Mouse (Mus musculus) left cerebral cortex, postnatal 36 days (tissue): ENCODE data around the gene Gfi1. TPM values are rescaled to one million over a fixed set of nuclear protein-coding genes. Genes with fewer than 3 reads are reported as not detected.

Experiments used
- DNase-seq, 2 experiments: peaks; one replicate each; pipeline ENCODE4 v3.0.0; 2021 to 2022; ENCODE audit warnings: low spot score in 2 of 2, mixed read lengths in 1 of 2
- intact Hi-C: fragments of 180-260 bp; cut with DNase I; formaldehyde crosslinking; loops from one replicate; pipeline ENCODE4 v1.15.1; 2025
- total RNA-seq, 2 experiments: library from RNA; stranded (reverse); gene quantifications; 2 replicates each; pipeline ENCODE4 v1.2.3; 2021

The Gfi1 gene
- not detected for total RNA-seq

GRCm38 (mm10) chr5:107725435-107726261, at the start of gene Gfi1:
TSS of gene Gfi1 (minus strand) at chr5:107726036.
- DNase-seq, result no peak
- intact Hi-C loops, result no loop called here

GRCm38 (mm10) chr5:107772049-107772448, 46.2 kb upstream of the Gfi1 start:
- intact Hi-C loops, result no loop called here
- DNase-seq, result no peak

DNA sequence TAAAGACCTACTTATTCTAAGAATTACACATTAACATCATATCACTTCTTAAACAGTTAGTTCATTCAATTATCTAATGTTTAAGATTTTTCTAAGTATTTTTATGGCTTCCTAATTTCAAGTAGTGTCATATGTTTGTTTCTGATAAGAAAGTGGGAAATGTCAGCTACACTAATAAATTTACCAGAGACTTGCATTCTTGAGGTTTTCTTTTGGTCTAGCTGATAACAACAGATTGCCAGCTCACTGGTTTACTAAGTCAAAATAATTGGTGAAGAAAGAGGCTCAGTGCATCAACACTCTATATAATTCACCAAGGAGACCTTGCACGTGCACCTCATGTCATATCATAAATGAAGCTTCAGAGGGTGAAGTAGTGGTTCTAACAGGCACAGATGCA, 42.4 kb upstream of the Gfi1 start:
- intact Hi-C loops, result no loop called here
- no peak for DNase-seq

- no peak for DNase-seq
- intact Hi-C loops, result no loop called here
Observed at GRCm38 (mm10) chr5:107765946-107766345, 40.1 kb upstream of the Gfi1 start.

DNA sequence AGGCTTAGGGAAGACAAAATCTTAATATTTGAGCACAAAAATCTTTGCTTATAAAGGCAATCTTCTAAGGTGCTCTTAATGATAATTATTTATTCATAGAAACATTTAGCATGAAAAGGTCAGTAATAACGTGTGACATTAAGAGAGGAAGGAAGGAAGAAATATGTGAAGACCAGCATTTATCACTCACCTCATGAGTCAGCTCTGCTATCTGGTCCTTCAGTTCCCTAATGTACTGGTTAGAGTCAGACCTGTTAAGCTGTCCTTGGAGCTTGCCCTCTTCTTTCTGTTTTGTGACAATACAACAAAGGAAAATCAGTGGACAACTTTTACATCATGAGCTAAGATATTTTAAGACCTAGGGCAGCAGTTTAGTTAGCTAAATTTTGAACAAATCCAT, 38.6 kb upstream of the Gfi1 start:
- no peak for DNase-seq
- intact Hi-C loops, result no loop called here

- DNase-seq, result no peak
- intact Hi-C loops, result no loop called here
Observed at GRCm38 (mm10) chr5:107763674-107764073, 37.8 kb upstream of the Gfi1 start.

GRCm38 (mm10) chr5:107759121-107759520, 33.3 kb upstream of the Gfi1 start:
- no peak for DNase-seq
- intact Hi-C loops, result no loop called here

DNA sequence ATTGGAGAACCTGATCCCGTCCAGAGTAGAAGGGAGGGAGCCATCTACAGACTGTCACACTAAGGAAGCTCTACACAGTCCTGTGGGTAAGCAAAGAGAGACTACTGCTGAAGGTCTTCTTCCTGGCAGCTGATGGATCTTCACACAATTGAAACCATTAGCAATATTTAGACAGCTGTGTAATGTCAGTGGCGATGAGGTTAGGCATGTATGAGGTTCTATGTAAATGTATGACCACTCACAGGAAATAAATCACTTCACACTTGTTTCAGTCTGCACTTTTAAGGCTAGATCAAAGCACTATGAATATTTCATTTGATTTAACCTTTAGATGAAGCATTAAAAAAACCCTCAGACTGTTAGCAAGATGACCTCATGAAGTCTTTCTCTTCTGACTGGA, 30.2 kb upstream of the Gfi1 start:
- intact Hi-C loops, result no loop called here
- no peak for DNase-seq

- intact Hi-C loops, result no loop called here
- DNase-seq, result no peak
Observed at GRCm38 (mm10) chr5:107754740-107755139, 28.9 kb upstream of the Gfi1 start.

DNA sequence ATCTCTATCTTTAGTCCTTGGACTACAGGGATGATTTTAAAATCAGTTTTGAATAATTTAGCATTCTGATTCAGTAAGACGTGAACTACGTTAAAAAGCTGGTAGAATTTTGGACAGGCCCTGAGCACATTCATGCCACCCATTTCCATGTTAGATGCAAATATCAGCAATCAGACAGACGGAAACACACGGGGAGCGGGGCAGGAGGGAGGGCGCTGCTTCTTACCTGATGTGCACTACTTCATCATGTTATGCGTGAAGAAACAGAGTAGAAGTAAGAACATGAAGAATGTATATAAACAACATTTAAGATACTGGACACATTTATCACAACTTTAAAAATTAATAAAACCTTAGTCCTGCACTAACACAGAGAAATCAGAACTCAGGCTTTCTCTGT, 27.8 kb upstream of the Gfi1 start:
- intact Hi-C loops, result no loop called here

DNA sequence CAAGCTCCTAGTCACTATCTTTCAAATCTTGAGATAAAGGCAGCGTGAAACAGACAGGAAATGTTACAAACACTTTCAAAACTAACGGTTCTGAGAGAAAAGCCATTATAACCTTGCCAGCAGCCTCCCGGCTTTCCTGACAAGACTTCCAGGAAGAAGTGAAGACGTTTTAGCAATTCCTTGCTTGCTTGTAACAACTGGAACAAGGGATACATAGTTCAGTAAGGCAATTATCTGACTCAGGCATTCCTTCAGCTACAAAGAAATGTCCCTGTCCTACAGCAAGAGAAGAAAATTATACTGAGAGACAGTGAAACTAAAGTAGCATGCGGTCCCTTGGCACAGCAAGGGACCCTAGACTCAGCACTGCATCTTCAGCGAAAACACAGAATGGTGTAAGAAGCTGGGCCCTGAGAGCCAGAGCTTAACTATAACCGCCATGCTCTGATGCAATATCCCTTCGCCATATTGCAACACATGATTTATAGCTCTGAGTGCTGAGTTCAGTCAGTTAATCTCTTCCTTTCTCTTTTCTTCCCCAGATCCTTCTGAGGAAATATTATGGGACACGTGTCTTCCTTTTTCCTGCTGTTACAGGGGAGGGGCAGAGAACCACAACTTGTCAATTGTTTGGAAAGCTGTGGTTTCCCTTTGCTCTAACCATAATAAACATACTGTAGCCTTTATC, 23.5 kb upstream of the Gfi1 start:
- intact Hi-C loops, result no loop called here

More for the DNA sequence above, 27.8 kb upstream of the Gfi1 start:
- DNase-seq, result no peak

DNA sequence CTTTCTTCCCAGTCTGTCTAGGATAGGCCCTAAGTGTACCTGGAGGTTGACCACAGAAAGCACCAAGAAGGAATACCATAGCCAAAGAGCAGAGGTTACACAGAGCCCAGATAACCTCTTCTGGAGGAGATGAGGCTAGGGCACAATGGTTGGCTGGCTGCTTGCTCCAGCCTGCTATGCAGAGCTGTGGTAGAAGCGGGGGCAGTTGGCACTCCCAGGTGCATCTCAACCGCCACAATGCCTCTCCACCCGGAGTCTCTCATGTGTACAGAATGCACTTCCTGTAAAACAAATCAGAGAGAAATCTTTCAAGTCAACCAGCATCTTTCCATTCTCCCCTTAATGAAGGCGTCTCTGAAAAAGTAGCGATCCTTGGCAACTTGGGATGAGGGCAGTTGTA, 13.2 kb upstream of the Gfi1 start:
- DNase-seq, result no peak
- intact Hi-C loops, result no loop called here

More for the DNA sequence above, 23.5 kb upstream of the Gfi1 start:
- no peak for DNase-seq

DNA sequence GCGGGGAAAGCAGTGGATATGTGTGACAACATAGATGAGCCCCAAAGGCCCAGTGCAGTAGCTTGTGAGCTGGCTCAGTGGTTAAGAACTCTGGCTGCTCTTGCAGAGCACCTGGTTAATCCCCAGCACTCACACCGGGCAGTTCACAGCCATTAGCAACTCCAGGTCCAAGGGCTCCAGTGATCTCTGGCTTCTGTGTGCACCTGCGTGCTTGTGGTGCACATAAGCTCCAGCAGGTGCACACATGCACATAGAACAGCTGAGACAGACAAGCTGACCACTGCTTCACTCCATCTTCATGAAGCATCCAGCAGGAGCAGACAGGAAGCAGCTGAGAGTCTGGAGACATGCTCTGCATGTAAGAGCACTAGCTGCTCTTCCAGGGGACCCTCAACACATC, 12.5 kb upstream of the Gfi1 start:
- no peak for DNase-seq
- intact Hi-C loops, result no loop called here

GRCm38 (mm10) chr5:107736171-107736570, 10.3 kb upstream of the Gfi1 start:
- intact Hi-C loops, result no loop called here
- no peak for DNase-seq

DNA sequence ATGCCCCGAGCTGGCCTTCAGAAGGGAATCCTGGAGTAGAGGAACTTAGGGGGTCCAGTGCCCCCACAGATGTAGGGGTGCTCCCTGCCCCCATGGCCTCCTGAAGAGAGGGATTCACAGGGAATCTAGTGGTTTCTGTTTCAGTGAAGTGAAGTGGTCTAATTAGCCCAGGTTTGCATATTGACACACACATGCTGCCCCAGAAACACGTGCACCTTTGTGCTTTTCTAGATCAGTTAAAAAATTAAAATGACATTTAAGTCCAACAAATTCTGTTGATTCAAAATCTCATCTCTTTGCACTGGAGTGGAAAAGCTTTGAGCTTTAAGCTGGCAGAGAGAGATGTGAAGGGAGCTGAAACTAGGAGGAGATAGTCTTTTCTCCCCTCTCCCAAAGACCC, 6.0 kb upstream of the Gfi1 start:
- intact Hi-C loops, result no loop called here
- no peak for DNase-seq

GRCm38 (mm10) chr5:107731408-107731807, 5.6 kb upstream of the Gfi1 start:
- intact Hi-C loops, result no loop called here
- DNase-seq, result no peak

DNA sequence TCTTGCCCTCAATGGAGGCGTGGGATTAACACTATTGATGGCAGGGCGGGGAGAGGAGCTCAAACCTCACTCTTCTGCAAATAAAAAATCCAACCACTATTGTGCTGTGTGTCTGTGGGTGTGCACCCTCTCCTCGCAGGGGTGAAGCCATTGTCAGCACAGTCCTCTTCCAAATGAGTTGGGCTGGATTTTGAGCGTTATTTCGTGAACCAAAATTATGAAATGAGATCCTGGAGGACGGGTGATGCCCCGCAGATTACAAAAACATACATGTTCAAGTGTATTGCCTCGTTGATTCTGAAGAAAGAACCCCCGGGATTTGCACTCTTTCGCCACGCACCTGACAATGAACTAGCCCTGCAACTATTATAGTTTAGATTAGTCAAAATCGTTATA, 1.2 kb upstream of the Gfi1 start:
- intact Hi-C loops, result no loop called here
- DNase-seq, result no peak

DNA sequence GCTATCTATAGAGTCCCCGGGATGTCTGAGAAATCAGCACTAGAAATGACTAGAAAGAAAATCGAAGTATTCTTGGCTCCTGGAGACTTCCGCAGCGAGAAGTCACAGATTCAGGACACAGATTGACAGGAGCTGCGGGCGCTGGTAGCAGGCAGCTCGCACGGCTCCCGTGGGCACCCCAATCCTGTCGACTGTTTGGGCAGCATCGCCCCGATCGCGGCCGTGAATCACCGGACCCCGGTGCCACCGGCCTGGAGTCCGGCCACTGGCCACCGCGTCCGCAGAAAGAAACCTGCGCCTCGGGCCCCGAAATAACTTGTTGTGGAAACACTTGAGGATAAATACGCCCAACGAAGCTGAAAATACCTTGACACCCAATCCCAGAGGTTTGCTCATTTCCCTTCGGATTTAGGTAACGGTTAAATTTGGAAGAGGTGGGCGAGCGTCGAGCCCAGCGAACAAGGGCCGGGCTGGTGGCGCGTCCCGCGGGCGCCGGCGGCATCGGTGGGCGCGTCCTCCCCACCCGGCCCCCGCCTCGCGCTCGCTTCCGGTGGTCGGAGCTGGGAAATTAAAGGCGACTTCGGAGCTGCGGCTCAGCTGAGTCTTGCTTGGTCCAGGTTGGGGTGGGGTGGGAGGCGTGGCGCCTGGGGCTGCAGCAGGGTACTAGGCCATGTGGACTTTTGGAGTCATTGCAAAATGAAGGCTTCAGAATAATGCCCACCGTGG, 608 bp upstream of the Gfi1 start:
- intact Hi-C loops, result no loop called here
- peak in 1 of 2 experiments; percentile 9 for DNase-seq

DNA sequence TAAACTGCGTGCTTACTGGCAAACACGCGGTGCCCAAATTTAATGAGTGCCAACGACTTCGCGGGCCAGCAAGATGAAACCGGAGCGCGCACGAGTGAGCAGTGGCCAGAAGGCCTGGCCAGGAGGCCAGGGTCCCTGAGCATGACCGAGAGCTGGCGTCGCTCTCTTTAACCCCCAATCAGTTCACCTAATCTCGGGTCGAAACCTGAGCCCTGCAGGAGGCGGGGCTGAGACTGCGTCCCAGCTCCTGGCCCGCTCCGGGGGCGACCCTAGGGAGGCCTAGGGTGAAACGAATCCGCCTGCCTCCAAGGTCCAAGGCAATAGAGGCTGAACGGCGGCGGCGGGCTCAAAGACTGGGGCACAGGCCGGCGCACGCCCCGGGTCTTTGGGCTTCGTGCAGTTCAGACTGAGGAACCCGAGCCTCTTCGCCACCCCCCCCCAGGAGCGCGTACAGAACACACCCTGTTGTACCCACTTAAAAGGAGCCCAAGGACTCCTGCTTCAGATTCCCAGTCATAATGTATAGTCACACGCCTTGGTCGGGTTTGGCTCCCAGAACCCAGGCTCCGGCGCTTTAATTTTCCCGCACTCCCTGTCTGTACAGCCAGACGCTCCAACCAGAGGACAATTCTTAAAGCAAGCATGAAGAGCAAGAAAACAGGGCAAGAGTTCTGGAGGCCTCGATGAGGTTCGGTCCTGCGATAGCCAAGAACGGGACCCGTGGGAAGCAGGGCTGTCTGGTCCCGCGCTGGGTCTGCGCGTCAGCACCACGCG, 988 bp downstream of the Gfi1 start:
- intact Hi-C loops, result loop anchor here (5.0 kb wide), 2 partner anchors 1253 to 1268 kb away; partner anchors contain the start of gene Barhl2
- DNase-seq, result peak in 1 of 2 experiments; percentile 13
